Mouse (Mus musculus): ENCODE results near the gene Zc3h12d. TPM values are rescaled to one million over a fixed set of nuclear protein-coding genes. Genes with fewer than 3 reads are reported as not detected.

Zc3h12d gene
- total RNA-seq (2014; rRNA removed), result 0.14 and 0.16 TPM in 2 replicates
- 0.20 and 0.34 TPM in 2 replicates for polyA plus RNA-seq (2015; fragmentation: Nextera tagmentation; extraction: Ambion mirVana)

DNA sequence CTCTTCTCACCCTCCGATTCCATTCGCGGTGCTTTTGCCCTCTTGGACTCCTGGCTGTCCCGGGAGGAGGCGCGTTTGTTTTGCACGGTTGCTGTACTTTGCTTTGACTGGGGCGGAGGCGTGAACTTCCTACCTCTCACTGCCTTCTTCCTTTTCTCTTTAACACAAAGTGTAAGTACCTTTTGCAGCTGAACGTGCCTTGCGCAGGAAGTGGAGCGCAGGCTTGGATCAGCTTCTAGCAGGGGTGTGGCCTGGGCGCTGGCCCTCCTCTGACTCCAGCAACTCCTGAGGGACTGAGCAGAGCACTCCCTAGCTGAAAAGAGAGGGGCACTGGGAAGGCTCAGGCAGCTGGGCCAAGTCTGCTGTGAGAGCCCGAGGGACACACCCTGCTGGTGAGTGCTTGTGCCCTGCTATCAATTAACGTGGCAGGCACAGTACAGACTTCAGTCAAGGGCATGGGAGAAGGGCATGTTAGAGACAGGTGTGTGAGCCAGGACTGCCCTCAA lies at the start of gene Zc3h12d:
Gene Zc3h12d (plus strand): TSS at position 300 of the 506 bp plus-strand sequence.
- no peaks in the 10 kb centered on the region for H3K36me3 ChIP-seq (ENCODE audit: insufficient read depth, low read length)
- H3K27me3 ChIP-seq (ENCODE audit: insufficient read depth, low read length), result no peaks in the 10 kb centered on the region
- no peak within 1 kb of the TSS for H3K4me3 ChIP-seq (ENCODE audit: low read depth, low read length)
- WGBS, result 12% methylated on average over 15 of the region's 15 CpGs
- no peak for ATAC-seq (ENCODE audit: low FRiP score)
- no peak for TF ChIP-seq CTCF (IDR thresholded peaks at IDR 0.05)
- 0 out of 2 replicates have a peak, but pooled peaks cover 4% of the 10 kb centered on the region for H3K4me1 ChIP-seq (ENCODE audit: insufficient read depth, low read length)
- no peak for DNase-seq (ENCODE audit: low spot score)
- no peaks in the 10 kb centered on the region for H3K9me3 ChIP-seq (ENCODE audit: low read length)
- no peak within 1 kb of the TSS for H3K27ac ChIP-seq (ENCODE audit: low read depth, low read length)
- no peak within 1 kb of the TSS for H3K9ac ChIP-seq (replicated peaks; ENCODE audit: low read length, poor library complexity, severe bottlenecking)
- H3K4me2 ChIP-seq (ENCODE audit: low read depth, low read length, poor library complexity, severe bottlenecking), result peak within 1 kb of the TSS; percentile 24

DNA sequence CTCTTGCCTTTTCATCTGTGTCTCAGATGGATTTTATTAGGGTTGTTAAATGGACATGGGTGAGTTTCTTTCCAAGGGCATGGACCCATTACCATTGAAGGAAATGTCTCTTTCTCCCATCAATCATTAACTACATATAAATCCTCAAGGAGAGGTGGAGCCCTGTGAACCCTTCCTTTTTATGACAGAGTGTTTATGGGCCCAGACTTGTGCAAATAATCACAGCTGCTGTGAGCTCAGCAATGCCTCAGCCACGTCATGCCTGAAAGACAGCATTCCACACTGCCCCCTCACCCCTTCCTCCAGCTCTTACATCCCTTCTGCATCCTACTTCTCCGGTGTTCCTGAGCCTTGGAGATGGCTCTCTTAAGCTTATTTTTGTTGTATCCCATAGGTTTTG lies 45.0 kb upstream of the Zc3h12d start:
- Histone ChIP-seq H3K4me3 (ENCODE audit: low read depth, low read length) (no peak overlapping the region), H3K27me3 (ENCODE audit: insufficient read depth, low read length) (no peaks in the 10 kb centered on the region), H3K9me3 (ENCODE audit: low read length) (no peaks in the 10 kb centered on the region), H3K4me2 (ENCODE audit: low read depth, low read length, poor library complexity, severe bottlenecking) (no peak overlapping the region), H3K27ac (ENCODE audit: low read depth, low read length) (no peak overlapping the region), H3K9ac (replicated peaks; ENCODE audit: low read length, poor library complexity, severe bottlenecking) (no peak overlapping the region), H3K4me1 (ENCODE audit: insufficient read depth, low read length) (no peaks in the 10 kb centered on the region), H3K36me3 (ENCODE audit: insufficient read depth, low read length) (no peaks in the 10 kb centered on the region)
- 67% methylated on average over 2 of the region's 2 CpGs for WGBS
- TF ChIP-seq CTCF (IDR thresholded peaks at IDR 0.05), result no peak
- DNase-seq (ENCODE audit: low spot score) (no peak), ATAC-seq (ENCODE audit: low FRiP score) (no peak)

DNA sequence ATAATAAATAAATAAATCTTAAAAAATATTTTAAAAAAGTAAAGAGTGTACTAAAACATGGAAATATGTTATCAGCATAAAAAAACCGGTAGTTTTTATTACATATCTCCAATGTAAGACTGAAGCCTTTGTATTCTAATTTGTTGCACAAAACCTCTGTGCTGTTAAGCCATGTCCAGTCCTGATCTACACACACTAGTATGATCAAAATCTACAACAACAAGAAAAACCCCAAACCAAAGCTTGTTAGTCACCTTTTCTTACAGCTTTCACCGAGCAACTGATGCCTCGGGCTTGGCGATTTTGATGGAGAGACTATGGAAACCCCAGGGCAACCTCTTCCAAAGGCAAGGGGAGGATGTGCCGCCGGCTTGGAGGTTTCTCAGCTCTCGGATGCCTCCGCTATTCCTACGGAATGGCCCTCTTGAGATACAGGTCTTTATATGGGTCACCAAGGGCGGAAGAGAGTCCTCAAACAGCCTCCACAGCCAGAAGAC lies 40.0 kb upstream of the Zc3h12d start:
- peak overlapping the region; percentile 75 for H3K4me3 ChIP-seq (ENCODE audit: low read depth, low read length)
- peak overlapping the region; percentile 93 for H3K9ac ChIP-seq (replicated peaks; ENCODE audit: low read length, poor library complexity, severe bottlenecking)
- under 1% methylated on average over 10 of the region's 10 CpGs for WGBS
- peaks cover 5% of the 10 kb centered on the region for H3K4me1 ChIP-seq (ENCODE audit: insufficient read depth, low read length)
- DNase-seq (ENCODE audit: low spot score) (peak; percentile 15), ATAC-seq (ENCODE audit: low FRiP score) (peak; percentile 52)
- H3K27ac ChIP-seq (ENCODE audit: low read depth, low read length), result peak overlapping the region; percentile 74
- H3K4me2 ChIP-seq (ENCODE audit: low read depth, low read length, poor library complexity, severe bottlenecking), result peak overlapping the region; percentile 80
- H3K27me3 ChIP-seq (ENCODE audit: insufficient read depth, low read length), result no peaks in the 10 kb centered on the region
- peaks cover 6% of the 10 kb centered on the region; the same call in 1 of the 2 replicates for H3K36me3 ChIP-seq (ENCODE audit: insufficient read depth, low read length)
- no peaks in the 10 kb centered on the region for H3K9me3 ChIP-seq (ENCODE audit: low read length)
- no peak for TF ChIP-seq CTCF (IDR thresholded peaks at IDR 0.05)

DNA sequence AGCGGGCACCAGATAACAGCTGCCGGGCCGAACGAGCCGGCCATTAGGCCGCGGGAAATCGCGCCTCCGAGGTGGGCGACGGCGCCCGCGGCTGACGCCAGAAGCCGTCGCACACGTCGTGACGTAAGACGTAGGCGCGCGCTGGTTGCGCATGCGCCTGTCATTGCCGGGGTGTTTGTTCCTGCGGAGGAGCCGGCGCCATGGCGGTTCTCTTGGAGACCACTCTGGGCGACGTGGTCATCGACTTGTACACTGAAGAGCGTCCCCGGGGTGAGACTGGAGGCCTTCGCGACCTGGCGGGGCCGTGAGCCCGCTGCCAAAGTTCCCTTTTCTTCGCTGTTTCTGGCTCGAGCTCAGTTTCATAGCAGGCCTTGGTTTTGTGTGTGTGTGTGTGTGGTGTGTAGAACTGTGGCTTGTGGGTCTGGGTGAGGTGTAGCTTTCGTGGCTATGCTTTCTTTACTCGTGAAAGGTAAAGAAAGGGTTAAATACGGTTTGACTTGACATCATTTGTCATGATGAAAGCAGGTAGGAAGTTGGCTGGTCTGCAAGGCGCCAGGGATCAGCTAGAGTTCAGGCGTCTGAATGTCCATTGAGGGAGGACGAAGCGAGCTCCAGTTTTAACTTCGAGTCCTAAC lies 39.4 kb upstream of the Zc3h12d start, which contains the start of the genes Ginm1 and Ppil4:
Gene Ginm1 (minus strand): TSS at position 74 of the 635 bp plus-strand sequence.
Gene Ppil4 (plus strand): TSS at position 141 of the 635 bp plus-strand sequence.
- Histone ChIP-seq H3K9ac (replicated peaks; ENCODE audit: low read length, poor library complexity, severe bottlenecking) (peak within 1 kb of the TSS; percentile 93), H3K36me3 (ENCODE audit: insufficient read depth, low read length) (peaks cover 11% of the 10 kb centered on the region; the same call in 1 of the 2 replicates), H3K27ac (ENCODE audit: low read depth, low read length) (peak within 1 kb of the TSS; percentile 74), H3K4me1 (ENCODE audit: insufficient read depth, low read length) (peaks cover 5% of the 10 kb centered on the region), H3K27me3 (ENCODE audit: insufficient read depth, low read length) (no peaks in the 10 kb centered on the region), H3K4me2 (ENCODE audit: low read depth, low read length, poor library complexity, severe bottlenecking) (peak within 1 kb of the TSS; percentile 80), H3K9me3 (ENCODE audit: low read length) (no peaks in the 10 kb centered on the region), H3K4me3 (ENCODE audit: low read depth, low read length) (peak within 1 kb of the TSS; percentile 75)
- TF ChIP-seq CTCF (IDR thresholded peaks at IDR 0.05), result no peak
- ATAC-seq (ENCODE audit: low FRiP score) (peak; percentile 94), DNase-seq (ENCODE audit: low spot score) (peak; percentile 96)
- under 1% methylated on average over 52 of the region's 52 CpGs for WGBS

DNA sequence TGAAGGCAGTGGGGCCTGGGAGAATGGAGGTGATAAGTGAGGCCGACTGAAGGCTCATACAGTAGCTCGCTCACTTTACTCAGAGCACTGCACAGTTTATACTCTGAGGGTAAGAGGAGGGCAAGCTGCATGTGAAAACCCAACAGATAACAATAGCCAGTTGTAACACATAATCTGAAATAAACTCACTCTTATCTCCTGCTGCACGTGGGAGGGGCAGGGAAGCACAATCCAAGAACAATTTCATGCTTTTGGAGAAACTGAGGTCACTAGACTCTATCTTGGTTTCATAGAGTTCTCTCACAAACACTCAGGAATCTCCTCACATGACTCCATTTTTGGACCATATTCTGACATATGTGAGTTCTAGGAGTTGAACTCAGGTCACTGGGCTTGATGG lies 31.0 kb upstream of the Zc3h12d start:
- no peak for ATAC-seq (ENCODE audit: low FRiP score)
- WGBS, result 97% methylated on average over 3 of the region's 3 CpGs

More for the DNA sequence above, 31.0 kb upstream of the Zc3h12d start:
- Histone ChIP-seq H3K4me2 (ENCODE audit: low read depth, low read length, poor library complexity, severe bottlenecking) (no peak overlapping the region), H3K27me3 (ENCODE audit: insufficient read depth, low read length) (no peaks in the 10 kb centered on the region), H3K36me3 (ENCODE audit: insufficient read depth, low read length) (peaks cover 58% of the 10 kb centered on the region), H3K9ac (replicated peaks; ENCODE audit: low read length, poor library complexity, severe bottlenecking) (no peak overlapping the region), H3K27ac (ENCODE audit: low read depth, low read length) (no peak overlapping the region), H3K4me1 (ENCODE audit: insufficient read depth, low read length) (no peaks in the 10 kb centered on the region), H3K4me3 (ENCODE audit: low read depth, low read length) (no peak overlapping the region), H3K9me3 (ENCODE audit: low read length) (no peaks in the 10 kb centered on the region)
- TF ChIP-seq CTCF (IDR thresholded peaks at IDR 0.05), result no peak
- no peak for DNase-seq (ENCODE audit: low spot score)

Measured in midbrain, postnatal 0 days (tissue).